Mouse (Mus musculus) myocyte (in vitro differentiated cells): ENCODE data around the gene Myo9b.

Experiments used
- CEBPB ChIP-seq: IDR thresholded peaks from 2 replicates; pipeline ENCODE4 v1.6.1; 2011; ENCODE audit warnings: mild to moderate bottlenecking, moderate library complexity; ENCODE audit not compliant: poor library complexity, insufficient read depth, severe bottlenecking
- E2F4 ChIP-seq: IDR thresholded peaks from one replicate; pipeline ENCODE4 v1.6.1; 2011; ENCODE audit warnings: mild to moderate bottlenecking, control low read depth, moderate library complexity; ENCODE audit not compliant: insufficient read depth
- MAX ChIP-seq: IDR thresholded peaks from one replicate; pipeline ENCODE4 v1.6.1; 2011; ENCODE audit warnings: low read depth, mild to moderate bottlenecking, control low read depth
- MYOG ChIP-seq, 3 experiments: IDR thresholded peaks; one replicate each; pipeline ENCODE4 v1.6.1; 2011; ENCODE audit warnings: control low read depth in 2 of 3, low read depth in 2 of 3, mild to moderate bottlenecking in 2 of 3; ENCODE audit not compliant: insufficient read length in 2 of 3, control insufficient read depth in 1 of 3, insufficient read depth in 1 of 3
- POLR2A ChIP-seq: IDR thresholded peaks from one replicate; pipeline ENCODE4 v1.6.1; 2011; ENCODE audit warnings: low read depth, mild to moderate bottlenecking, control low read depth, moderate library complexity; ENCODE audit not compliant: insufficient read length
- POLR2AphosphoS2 ChIP-seq: IDR thresholded peaks from one replicate; pipeline ENCODE4 v1.6.1; 2011; ENCODE audit warnings: low read depth, control low read depth; ENCODE audit not compliant: insufficient read length
- SRF ChIP-seq: IDR thresholded peaks from one replicate; pipeline ENCODE4 v1.6.1; 2011; ENCODE audit warnings: low read depth; ENCODE audit not compliant: control insufficient read depth, insufficient read length
- TCF12 ChIP-seq: IDR thresholded peaks from one replicate; pipeline ENCODE4 v1.6.1; 2011; ENCODE audit warnings: mild to moderate bottlenecking, control low read depth; ENCODE audit not compliant: poor library complexity, insufficient read depth, severe bottlenecking
- USF1 ChIP-seq: IDR thresholded peaks from one replicate; pipeline ENCODE4 v1.6.1; 2011; ENCODE audit warnings: low read depth, mild to moderate bottlenecking, control low read depth, moderate library complexity

DNA sequence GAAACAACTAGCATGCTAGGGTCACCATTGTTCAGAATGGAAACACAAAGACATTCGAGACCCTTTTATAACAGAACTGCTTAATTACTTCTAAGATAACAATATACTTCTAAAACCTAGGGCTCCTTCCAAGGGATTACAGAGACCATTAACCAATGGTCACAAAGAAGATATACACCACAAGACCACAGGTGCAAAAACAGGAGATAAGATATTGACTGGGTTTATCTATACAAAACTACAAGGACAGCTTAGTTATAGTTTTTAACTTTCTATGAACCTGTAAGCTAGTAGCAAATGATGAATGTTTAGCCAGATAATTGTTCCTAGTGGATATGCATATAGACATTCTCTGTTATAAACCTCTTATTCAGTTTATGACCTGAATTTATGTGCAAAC is 30.3 kb downstream of the Myo9b start:
- no peak for TF ChIP-seq TCF12
- TF ChIP-seq MAX = no peak
- TF ChIP-seq E2F4 = no peak
- no peak for TF ChIP-seq POLR2AphosphoS2
- no peak for TF ChIP-seq POLR2A
- no peak for TF ChIP-seq USF1
- TF ChIP-seq SRF = no peak
- no peak for TF ChIP-seq MYOG (IDR thresholded peaks at IDR 0.05; ENCODE audit: control insufficient read depth in 1 of 3, insufficient read depth in 1 of 3, insufficient read length in 2 of 3, low read depth in 2 of 3)
- no peak for TF ChIP-seq CEBPB
